Mouse (Mus musculus): Measurements from ENCODE around the gene Tgm6.

DNA sequence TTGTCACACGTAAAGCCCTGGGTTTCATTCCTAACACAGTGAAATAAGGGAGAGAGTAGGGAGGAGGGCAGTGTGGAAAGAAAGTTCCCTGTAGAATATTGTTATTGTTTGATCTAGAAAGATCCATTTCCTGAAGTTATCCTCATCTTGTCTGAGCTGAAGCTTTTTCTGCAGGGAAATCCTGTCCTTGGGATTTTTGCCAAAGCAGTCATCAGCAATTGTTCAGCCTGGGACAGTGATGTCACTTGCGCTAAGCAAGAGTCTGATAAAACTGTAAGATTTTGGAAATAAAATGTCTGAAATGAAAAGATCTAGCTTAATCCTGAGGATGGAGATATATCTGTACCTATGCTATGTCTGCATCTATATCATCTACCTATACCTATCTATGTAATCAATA is 41.8 kb upstream of the Tgm6 start:
- no peak for TF ChIP-seq POLR2A (IDR thresholded peaks at IDR 0.05; ENCODE audit: insufficient read depth, low read depth, low read length)
- no peak for TF ChIP-seq CTCF (IDR thresholded peaks at IDR 0.05; ENCODE audit: insufficient read depth, low read depth, low read length)

Data from olfactory bulb, adult 2 months (tissue).